Mouse (Mus musculus) midbrain, embryonic 14.5 days (tissue): Measurements from ENCODE around the gene 1700020D05Rik. TPM values are rescaled to one million over a fixed set of nuclear protein-coding genes. Genes with fewer than 3 reads are reported as not detected.
A peak's percentile ranks its signal among the peaks of the same experiment; 100 is the strongest.
"Not testable (repeated sequence)": the region's sequence is repeated elsewhere in the genome, so short reads cannot be mapped to it uniquely, and the experiment has no call there.

Experiments used
- ATAC-seq: fragments of 200-750 bp; cut with Nextera tagmentation; 2 replicates; pipeline ENCODE4 v1.8.0; 2017; ENCODE audit warnings: moderate number of reproducible peaks, moderate library complexity; ENCODE audit not compliant: low FRiP score, low TSS enrichment
- DNase-seq: peaks from one replicate; pipeline ENCODE4 v3.0.0-alpha.2; 2015
- H3K27ac ChIP-seq: fragments of 300-500 bp; sonication (generic); replicated peaks from 2 replicates; pipeline ENCODE4 v1.5.1; 2014; ENCODE audit warnings: mild to moderate bottlenecking, low read depth, low read length, moderate library complexity
- H3K27me3 ChIP-seq: fragments of 300-500 bp; sonication (generic); 2 replicates; pipeline ENCODE4 v1.6.1; 2014; ENCODE audit warnings: low read length, control low read depth, mixed read lengths; ENCODE audit not compliant: control insufficient read depth, insufficient read depth
- H3K36me3 ChIP-seq: fragments of 300-500 bp; sonication (generic); 2 replicates; pipeline ENCODE4 v1.6.1; 2014; ENCODE audit warnings: low read length, control low read depth; ENCODE audit not compliant: control insufficient read depth, insufficient read depth
- H3K4me1 ChIP-seq: fragments of 300-500 bp; sonication (generic); 2 replicates; pipeline ENCODE4 v1.6.1; 2014; ENCODE audit warnings: mild to moderate bottlenecking, antibody characterized with exemption, low read length, control low read depth; ENCODE audit not compliant: control insufficient read depth, insufficient read depth
- H3K4me2 ChIP-seq: fragments of 300-500 bp; sonication (generic); 2 replicates; pipeline ENCODE4 v1.6.1; 2014; ENCODE audit warnings: mild to moderate bottlenecking, low read length, moderate library complexity
- H3K4me3 ChIP-seq: fragments of 300-500 bp; sonication (generic); replicated peaks from 2 replicates; pipeline ENCODE4 v1.5.1; 2014; ENCODE audit warnings: low read depth, low read length
- H3K9ac ChIP-seq: fragments of 300-500 bp; sonication (generic); replicated peaks from 2 replicates; pipeline ENCODE4 v1.6.1; 2014; ENCODE audit warnings: mild to moderate bottlenecking, low read length, moderate library complexity
- H3K9me3 ChIP-seq: fragments of 300-500 bp; sonication (generic); 2 replicates; pipeline ENCODE4 v1.6.1; 2016; ENCODE audit warnings: low read length, control low read depth, mixed read lengths; ENCODE audit not compliant: control insufficient read depth
- WGBS: fragments of 180-500 bp; shearing (Covaris S2); extraction: QIAGEN DNeasy Blood & Tissue Kit; methylation state at CpG from one replicate; pipeline ENCODE4 v1.1.7; 2014; 5-methylcytosine and 5-hydroxymethylcytosine counted together
- polyA plus RNA-seq: library from polyadenylated mRNA; unstranded; fragments of >200 nt; fragmentation: Nextera tagmentation; extraction: Ambion mirVana; gene quantifications from 2 replicates; pipeline ENCODE4 v1.2.1, GENCODE M21; 2014

1700020D05Rik gene
- polyA plus RNA-seq, 1 experiment from 2014 or later = 0.36 TPM

DNA sequence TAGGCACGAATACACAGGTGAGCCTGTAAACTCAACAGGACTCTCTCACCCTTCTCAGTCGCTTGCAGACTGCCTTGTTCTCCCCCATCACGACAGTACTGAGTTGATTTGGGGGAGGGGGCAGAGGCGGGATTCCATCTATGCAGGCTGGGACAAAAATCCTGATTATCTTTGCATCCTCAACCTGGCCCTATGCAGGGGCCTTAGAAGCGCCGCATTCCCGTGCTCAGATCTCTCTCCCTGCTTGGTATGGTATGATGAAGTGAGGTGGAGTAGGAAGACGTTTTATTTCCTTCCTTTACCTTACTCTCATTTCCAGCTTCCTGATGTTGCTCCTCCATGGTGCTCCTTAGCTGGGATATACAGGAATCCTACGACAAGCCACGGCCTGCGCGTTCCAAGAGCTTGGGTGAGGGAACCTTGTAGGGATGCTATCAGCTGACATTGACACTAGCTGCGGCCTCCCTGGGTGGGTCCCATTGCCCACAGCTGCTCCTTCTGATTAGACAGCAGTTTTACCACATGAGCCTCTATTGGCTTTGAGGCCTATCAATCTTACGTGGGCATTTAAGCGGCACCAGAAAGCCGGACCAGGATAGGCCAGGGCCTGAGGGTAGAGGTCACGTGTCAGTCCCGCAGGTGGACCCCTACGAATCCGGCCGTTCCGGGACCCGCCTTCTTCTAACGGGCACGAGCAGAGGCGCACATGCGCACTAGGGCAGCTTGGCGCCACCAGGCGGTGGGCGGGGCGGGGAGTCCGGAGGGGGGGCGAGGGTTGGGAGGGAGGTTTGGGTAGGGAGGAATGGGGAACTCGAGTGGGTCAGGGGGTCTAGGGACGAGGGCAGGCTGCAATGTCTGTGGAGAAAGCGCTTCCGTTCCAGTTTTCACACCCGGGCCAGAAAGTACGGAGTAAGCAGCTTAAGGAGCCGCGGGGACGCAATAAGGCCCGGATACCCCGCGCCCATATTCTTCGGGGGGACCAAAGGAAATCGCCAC lies 6.7 kb upstream of the 1700020D05Rik start, which contains the start of gene Snx32:
Gene Snx32, minus strand, starts transcription at position 508 of the 996 bp plus-strand sequence.
- no peaks in the 10 kb centered on the region for H3K9me3 ChIP-seq
- H3K9ac ChIP-seq = peak within 1 kb of the TSS; percentile 70
- peak within 1 kb of the TSS; percentile 56 for H3K4me3 ChIP-seq
- peak within 1 kb of the TSS; percentile 80 for H3K27ac ChIP-seq
- peak within 1 kb of the TSS; percentile 66 for H3K4me2 ChIP-seq
- WGBS = 3% methylated on average over 47 of the region's 47 CpGs
- H3K36me3 ChIP-seq = no peaks in the 10 kb centered on the region
- DNase-seq = peak; percentile 99
- ATAC-seq = peak; percentile 100
- peaks cover 16% of the 10 kb centered on the region for H3K4me1 ChIP-seq
- H3K27me3 ChIP-seq = no peaks in the 10 kb centered on the region

DNA sequence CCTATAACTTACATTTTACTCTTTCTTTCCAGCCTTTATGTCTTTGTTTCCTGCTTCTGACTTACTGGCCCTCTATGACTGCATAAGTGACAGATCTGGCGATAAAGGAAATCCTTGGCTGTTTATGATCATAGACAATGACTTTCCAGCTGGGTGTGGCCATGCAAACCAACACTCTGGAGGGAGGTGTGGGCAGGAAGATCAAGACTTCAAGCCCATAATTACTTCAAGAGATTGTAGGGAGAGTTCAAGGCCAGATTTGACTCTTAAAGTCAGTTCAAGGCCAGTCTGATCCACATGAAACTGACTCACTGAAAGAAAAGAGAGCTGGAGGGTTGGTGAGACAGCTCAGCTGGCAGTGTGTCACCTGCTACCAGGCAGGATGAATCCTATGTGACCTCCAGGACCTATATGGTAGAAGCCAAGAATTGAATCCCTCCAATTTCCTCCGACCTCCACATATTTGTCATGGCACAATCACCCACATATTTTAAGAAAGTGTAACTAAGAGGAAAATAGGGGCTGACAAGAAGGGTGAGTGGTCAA lies 3.2 kb downstream of the 1700020D05Rik start:
- DNase-seq = no peak
- 96% methylated on average over 2 of the region's 2 CpGs for WGBS
- no peaks in the 10 kb centered on the region for H3K4me1 ChIP-seq

DNA sequence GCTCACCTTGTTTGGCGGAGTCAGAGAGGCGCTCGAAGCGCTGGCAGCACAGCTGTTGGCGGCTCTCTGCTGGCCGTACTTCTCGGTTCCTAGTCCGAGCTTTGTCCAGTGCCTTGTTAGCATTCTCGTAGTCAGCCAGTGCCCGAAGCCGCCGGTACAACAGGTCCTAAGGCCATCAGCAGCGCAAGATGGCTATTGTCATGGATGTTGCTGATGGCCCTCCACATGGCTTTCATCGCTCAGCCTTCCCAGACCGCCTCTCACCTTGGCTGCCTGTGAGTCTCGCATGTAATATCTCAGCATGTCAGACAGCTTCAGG lies 7.6 kb downstream of the 1700020D05Rik start:
- ATAC-seq (no peak), DNase-seq (no peak)
- Histone ChIP-seq H3K27ac (no peak overlapping the region), H3K9me3 (no peaks in the 10 kb centered on the region), H3K27me3 (no peaks in the 10 kb centered on the region), H3K36me3 (peaks cover 65% of the 10 kb centered on the region), H3K4me3 (no peak overlapping the region), H3K4me1 (peaks cover 8% of the 10 kb centered on the region), H3K4me2 (no peak overlapping the region), H3K9ac (no peak overlapping the region)
- WGBS = 87% methylated on average over 16 of the region's 16 CpGs

More for the DNA sequence above, 3.2 kb downstream of the 1700020D05Rik start:
- Histone ChIP-seq H3K4me3 (no peak overlapping the region), H3K9ac (no peak overlapping the region), H3K36me3 (peaks cover 48% of the 10 kb centered on the region), H3K4me2 (no peak overlapping the region), H3K27me3 (no peaks in the 10 kb centered on the region), H3K9me3 (no peaks in the 10 kb centered on the region), H3K27ac (no peak overlapping the region)
- no peak for ATAC-seq

DNA sequence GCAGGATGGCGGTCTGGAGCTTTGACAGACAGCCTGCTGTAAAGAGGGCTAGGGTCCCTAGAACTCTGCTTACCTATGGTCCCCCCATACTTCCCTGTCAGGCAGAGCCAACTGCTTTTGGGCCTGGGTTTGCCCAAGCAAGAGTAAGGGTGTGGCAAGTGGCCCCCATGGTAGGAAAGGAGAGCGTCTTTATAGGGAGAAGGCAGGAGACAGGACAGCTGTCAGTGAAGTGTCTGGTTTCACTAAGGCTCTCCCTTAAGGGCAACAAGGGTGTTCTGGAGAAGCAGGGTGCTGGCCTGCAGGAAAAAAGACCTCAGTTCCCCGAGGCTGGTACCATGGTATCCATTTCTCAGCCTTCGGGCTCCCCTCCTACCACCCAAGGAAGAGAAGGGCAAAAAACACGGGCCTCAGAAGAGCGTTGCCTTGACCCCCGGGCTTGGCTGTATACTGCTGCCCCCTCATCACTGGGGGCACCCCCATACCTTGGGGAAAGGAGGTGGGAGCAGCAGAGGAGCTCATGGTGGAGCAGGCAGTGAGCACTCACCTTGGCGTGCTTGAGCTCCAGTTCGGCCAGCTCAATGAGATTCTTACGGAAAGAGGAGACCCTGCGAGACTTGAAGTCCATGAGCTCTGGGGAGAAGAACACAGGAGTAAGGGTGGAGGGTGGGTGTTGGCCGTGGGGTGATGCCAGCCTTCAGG lies 8.1 kb downstream of the 1700020D05Rik start:
- 89% methylated on average over 12 of the region's 12 CpGs for WGBS

DNA sequence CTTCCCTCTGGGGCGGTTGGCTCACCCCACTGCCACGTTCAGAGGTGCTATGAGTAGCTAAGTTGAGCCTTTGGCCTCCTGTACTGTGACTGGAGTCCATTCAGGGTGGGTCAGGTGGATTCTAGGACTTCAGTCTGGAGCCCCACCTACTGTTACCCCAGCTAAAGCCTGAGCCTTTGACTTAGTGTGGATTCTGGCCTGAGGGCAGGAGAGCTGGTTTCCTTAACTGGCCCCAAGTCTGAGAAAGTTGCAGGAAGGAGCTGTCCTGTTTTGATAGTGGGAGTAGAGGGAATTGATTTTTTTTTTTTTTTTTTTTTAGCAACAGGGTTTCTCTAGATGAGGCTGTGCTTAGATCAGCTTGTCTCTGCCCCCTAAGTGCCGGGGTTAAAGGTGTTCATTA lies 9.3 kb downstream of the 1700020D05Rik start:
- WGBS = 87% methylated on average over 3 of the region's 3 CpGs
- H3K4me2 ChIP-seq = no peak overlapping the region
- no peak overlapping the region for H3K4me3 ChIP-seq
- no peak overlapping the region for H3K9ac ChIP-seq
- H3K27me3 ChIP-seq = no peaks in the 10 kb centered on the region
- peaks cover 9% of the 10 kb centered on the region for H3K4me1 ChIP-seq
- DNase-seq (no peak), ATAC-seq (no peak)
- H3K27ac ChIP-seq = no peak overlapping the region
- no peaks in the 10 kb centered on the region for H3K9me3 ChIP-seq
- peaks cover 62% of the 10 kb centered on the region for H3K36me3 ChIP-seq

More for the DNA sequence above, 8.1 kb downstream of the 1700020D05Rik start:
- no peak overlapping the region for H3K4me3 ChIP-seq
- H3K27ac ChIP-seq = no peak overlapping the region
- H3K4me2 ChIP-seq = no peak overlapping the region
- H3K9ac ChIP-seq = no peak overlapping the region
- DNase-seq = no peak
- H3K27me3 ChIP-seq = no peaks in the 10 kb centered on the region
- H3K9me3 ChIP-seq = no peaks in the 10 kb centered on the region
- peaks cover 8% of the 10 kb centered on the region for H3K4me1 ChIP-seq
- peaks cover 65% of the 10 kb centered on the region for H3K36me3 ChIP-seq
- no peak for ATAC-seq

DNA sequence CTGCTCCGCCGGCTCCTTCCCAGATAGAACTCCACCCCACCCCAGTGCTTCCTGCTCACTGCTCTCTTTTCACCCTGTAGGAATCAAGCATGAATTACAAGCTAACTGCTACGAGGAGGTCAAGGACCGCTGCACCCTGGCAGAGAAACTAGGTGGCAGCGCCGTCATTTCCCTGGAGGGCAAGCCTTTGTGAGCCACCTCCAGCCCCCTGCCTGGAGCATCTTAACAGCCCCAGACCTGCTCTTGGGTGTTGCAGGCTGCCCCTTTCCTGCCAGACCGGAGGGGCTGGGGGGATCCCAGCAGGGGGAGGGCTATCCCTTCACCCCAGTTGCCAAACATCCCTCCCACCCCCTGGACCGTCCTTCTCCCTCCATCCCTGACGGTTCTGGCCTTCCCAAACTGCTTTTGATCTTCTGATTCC lies 10.3 kb downstream of the 1700020D05Rik start:
- not testable (repeated sequence) for H3K4me3 ChIP-seq, DNase-seq, H3K9me3 ChIP-seq, H3K27ac ChIP-seq, ATAC-seq, H3K27me3 ChIP-seq, H3K9ac ChIP-seq
- Histone ChIP-seq H3K4me1 (peaks cover 16% of the 10 kb centered on the region), H3K4me2 (0 out of 2 replicates have a peak overlapping the region, but pooled peaks have one; percentile 9), H3K36me3 (peaks cover 59% of the 10 kb centered on the region)
- WGBS = 59% methylated on average over 9 of the region's 9 CpGs

DNA sequence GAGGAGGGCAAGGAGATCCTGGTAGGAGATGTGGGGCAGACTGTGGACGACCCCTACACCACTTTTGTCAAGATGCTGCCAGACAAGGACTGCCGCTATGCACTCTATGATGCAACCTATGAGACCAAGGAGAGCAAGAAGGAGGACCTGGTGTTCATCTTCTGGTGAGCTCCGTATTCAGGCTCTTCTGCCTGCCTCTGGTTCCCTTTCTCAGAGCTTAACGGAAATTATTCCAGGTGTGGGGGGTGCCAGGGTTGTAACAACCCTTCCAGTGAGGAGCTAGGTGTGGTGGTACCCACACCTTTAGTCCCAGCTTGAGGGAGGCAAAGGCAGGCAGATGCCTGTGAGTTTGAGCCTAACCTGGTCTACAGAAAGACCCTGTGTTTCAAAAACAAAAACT lies 10.9 kb downstream of the 1700020D05Rik start:
- H3K36me3 ChIP-seq = peaks cover 52% of the 10 kb centered on the region
- H3K4me1 ChIP-seq = peaks cover 16% of the 10 kb centered on the region
- no peaks in the 10 kb centered on the region for H3K9me3 ChIP-seq
- no peak overlapping the region for H3K4me2 ChIP-seq
- 91% methylated on average over 4 of the region's 4 CpGs for WGBS
- no peak overlapping the region for H3K4me3 ChIP-seq
- DNase-seq (no peak), ATAC-seq (no peak)
- no peak overlapping the region for H3K9ac ChIP-seq
- no peaks in the 10 kb centered on the region for H3K27me3 ChIP-seq
- no peak overlapping the region for H3K27ac ChIP-seq

DNA sequence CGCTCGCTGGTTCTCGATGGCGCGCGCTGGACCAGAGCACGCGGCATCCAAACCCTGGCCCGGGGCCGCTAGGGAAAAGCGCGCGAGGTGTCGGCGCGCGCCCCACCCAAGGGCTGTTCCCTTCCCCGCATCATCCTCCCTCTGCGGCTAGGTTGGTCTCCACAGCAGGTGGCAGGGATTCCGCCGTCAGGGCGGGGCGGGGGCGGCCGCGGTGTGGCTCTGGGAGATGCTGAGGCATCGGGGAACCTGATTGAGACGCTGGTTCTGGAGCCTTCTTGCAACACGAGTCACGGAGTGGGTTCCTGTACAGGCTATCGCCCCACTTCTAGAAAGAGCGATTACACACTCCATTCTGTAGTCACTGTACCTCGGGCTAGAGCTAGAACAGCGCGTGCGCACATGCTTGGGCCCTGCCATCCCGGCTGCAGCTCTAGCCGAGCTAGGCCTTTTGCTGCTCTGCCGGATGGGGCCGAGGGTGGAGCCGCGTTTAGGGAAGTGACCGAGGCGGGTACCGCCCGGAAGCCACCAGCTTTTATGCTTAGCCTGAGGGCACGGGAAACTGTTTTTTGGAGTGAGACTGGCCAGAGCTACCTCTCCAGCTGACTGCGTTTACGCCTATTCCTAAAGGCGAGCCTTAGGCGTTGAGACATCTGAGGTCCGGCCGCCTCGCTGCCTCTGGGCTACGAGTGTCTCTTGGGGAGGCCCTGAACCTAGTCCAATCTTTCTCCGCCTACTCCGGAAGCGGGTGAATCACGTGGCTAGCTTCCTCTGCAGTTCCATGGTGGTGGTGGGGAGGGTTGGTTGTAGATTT lies 12.5 kb downstream of the 1700020D05Rik start:
- H3K4me2 ChIP-seq = peak overlapping the region; percentile 78
- under 1% methylated on average over 59 of the region's 59 CpGs for WGBS
- peak; percentile 9; the same call in 1 of the 2 replicates for ATAC-seq
- H3K36me3 ChIP-seq = peaks cover 41% of the 10 kb centered on the region
- H3K9ac ChIP-seq = peak overlapping the region; percentile 90
- H3K27me3 ChIP-seq = no peaks in the 10 kb centered on the region
- H3K4me1 ChIP-seq = peaks cover 25% of the 10 kb centered on the region
- DNase-seq = peak; percentile 83
- no peaks in the 10 kb centered on the region for H3K9me3 ChIP-seq
- peak overlapping the region; percentile 96 for H3K4me3 ChIP-seq
- peak overlapping the region; percentile 99 for H3K27ac ChIP-seq
